Mouse (Mus musculus) testis, adult 2 months (tissue): ENCODE results near the gene Synrg. TPM values are rescaled to one million over a fixed set of nuclear protein-coding genes. Genes with fewer than 3 reads are reported as not detected.

Source experiments
- H3K27ac ChIP-seq: fragments of 200-500 bp; 2 replicates; pipeline ENCODE4 v1.5.1; 2012; ENCODE audit warnings: low read depth, low read length; ENCODE audit not compliant: control insufficient read depth, insufficient read depth
- H3K27me3 ChIP-seq: fragments of 200-500 bp; 2 replicates; pipeline ENCODE4 v1.6.1; 2012; ENCODE audit warnings: mild to moderate bottlenecking, low read length, moderate library complexity; ENCODE audit not compliant: control insufficient read depth, insufficient read depth
- H3K36me3 ChIP-seq: fragments of 200-500 bp; 2 replicates; pipeline ENCODE4 v1.6.1; 2012; ENCODE audit warnings: mild to moderate bottlenecking, low read length; ENCODE audit not compliant: control insufficient read depth, insufficient read depth
- H3K4me1 ChIP-seq: fragments of 200-500 bp; 2 replicates; pipeline ENCODE4 v1.6.1; 2012; ENCODE audit warnings: low read length; ENCODE audit not compliant: control insufficient read depth, insufficient read depth
- H3K4me3 ChIP-seq: fragments of 200-500 bp; 2 replicates; pipeline ENCODE4 v1.5.1; 2012; ENCODE audit warnings: low read depth, mild to moderate bottlenecking, low read length, moderate library complexity, mixed read lengths; ENCODE audit not compliant: control insufficient read depth
- CTCF ChIP-seq: fragments of 200-500 bp; IDR thresholded peaks from 2 replicates; pipeline ENCODE4 v1.5.1; 2012; ENCODE audit warnings: low read depth, mild to moderate bottlenecking, inconsistent platforms, low read length, moderate library complexity; ENCODE audit not compliant: control insufficient read depth, insufficient read depth, insufficient replicate concordance
- POLR2A ChIP-seq: fragments of 200-500 bp; IDR thresholded peaks from 2 replicates; pipeline ENCODE4 v1.6.1; 2012; ENCODE audit warnings: low read depth, mild to moderate bottlenecking, inconsistent platforms, low read length, moderate library complexity; ENCODE audit not compliant: control insufficient read depth
- polyA plus RNA-seq: library from polyadenylated mRNA; depleted of rRNA; stranded (reverse); fragments of >200 nt; gene quantifications from 2 replicates; pipeline ENCODE4 v1.2.3, GENCODE M21; 2012

Gene Synrg
- polyA plus RNA-seq, 1 experiment: 33.0 TPM

DNA sequence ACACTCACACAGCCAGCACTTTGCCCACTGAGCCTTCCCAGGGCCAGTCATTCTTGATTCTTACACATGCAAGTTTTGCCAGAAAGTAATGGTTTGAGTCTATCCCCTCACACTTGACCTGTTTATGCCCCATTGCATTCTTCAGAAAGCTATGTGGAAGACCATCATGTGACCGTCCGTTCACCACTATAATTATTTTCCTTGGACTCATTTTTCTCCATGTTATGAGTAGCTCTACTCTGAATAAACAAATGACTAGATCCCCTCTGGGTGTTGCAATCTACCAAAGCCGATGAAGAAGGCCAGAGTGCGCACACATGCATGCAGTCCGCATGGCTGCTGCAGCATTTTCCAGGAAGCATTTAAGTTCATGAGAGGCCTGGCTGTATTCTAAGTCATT is 63.0 kb downstream of the Synrg start:
- no peaks in the 10 kb centered on the region for H3K4me1 ChIP-seq
- H3K4me3 ChIP-seq: no peak overlapping the region
- H3K27me3 ChIP-seq: no peaks in the 10 kb centered on the region
- no peak for TF ChIP-seq POLR2A
- TF ChIP-seq CTCF: no peak
- peaks cover 6% of the 10 kb centered on the region for H3K36me3 ChIP-seq
- no peak overlapping the region for H3K27ac ChIP-seq

DNA sequence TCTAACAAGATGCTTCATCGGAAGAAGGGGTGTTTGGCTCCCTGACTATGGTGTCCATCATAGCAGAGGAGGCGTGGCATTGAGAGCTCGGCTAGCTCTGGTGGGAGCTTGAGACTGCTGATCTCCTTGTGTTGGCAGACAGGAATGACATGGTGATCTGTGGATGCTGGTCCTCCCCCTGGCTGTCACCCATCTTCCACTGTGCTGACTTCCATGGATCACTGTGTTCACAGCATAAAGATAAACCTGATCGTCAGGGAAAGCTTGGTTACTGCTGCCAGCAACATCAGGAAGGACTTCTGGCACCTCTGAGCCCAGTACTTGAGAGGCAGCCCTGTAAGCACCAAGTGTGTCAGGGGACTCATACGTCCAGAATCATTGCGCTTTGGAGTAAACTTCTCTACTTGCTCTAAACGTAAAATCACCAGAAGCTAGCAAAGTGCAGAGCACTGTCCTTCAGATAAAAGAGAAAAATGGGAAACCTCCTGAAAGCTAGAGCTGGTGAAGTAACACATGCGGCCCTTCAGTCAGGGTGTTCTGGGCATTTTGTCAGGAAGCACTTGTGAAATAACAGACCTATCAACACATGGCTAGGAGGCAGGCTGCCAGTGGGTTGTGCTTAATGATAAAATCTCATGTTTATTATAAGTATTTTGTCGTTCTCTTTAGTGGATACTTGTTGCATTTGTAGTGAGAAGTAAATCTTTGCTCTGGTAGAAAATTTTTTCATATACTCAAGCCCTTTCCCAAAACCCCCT is 64.2 kb downstream of the Synrg start:
- no peak overlapping the region for H3K27ac ChIP-seq
- peak; percentile 29; the same call in 1 of the 2 replicates for TF ChIP-seq CTCF
- TF ChIP-seq POLR2A: no peak

DNA sequence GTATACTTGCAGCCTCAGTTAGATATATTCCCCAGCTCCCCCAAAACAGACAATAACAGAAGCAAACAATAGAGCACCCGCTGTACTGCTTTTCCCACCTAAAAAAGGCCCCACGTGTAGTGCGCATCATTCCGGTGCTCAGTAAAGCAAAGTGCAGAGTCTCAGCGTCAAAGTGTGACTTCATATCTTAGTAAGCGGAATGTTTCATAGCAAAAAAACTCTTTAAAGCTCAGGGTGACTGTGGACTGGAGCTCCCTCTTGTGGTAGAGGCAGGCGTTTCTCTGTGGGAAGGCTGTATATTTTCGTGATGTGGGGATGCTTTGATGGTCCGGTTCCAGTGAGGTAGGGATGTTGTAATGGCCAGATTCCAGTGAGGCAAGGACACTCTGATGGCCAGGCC is 67.7 kb downstream of the Synrg start:
- Histone ChIP-seq H3K4me1 (no peaks in the 10 kb centered on the region), H3K4me3 (no peak overlapping the region), H3K36me3 (no peaks in the 10 kb centered on the region), H3K27me3 (no peaks in the 10 kb centered on the region), H3K27ac (no peak overlapping the region)
- TF ChIP-seq POLR2A (no peak), CTCF (peak; percentile 42; the same call in 1 of the 2 replicates)

More for the DNA sequence above, 64.2 kb downstream of the Synrg start:
- no peaks in the 10 kb centered on the region for H3K4me1 ChIP-seq
- peaks cover 6% of the 10 kb centered on the region for H3K36me3 ChIP-seq
- H3K4me3 ChIP-seq: no peak overlapping the region
- no peaks in the 10 kb centered on the region for H3K27me3 ChIP-seq

DNA sequence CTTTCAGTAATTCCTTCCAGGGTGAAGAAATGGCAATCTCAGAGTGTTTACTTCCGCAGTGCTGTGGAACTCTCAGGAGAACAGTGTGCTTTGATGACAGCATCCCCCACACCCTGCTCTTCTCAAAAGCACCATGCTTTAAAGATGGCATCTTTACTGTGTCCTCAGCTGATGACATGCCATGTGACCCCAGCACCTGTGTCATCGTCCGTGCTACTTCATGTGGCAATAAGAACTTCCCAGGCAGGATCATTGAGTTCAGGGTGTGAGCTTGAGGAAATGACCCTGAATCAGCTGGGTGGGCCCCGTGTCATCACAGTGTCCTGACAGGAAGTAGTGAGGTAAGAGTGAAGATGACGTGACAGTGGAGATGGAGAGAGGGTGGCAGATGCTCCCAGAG is 68.3 kb downstream of the Synrg start:
- Histone ChIP-seq H3K4me3 (no peak overlapping the region), H3K36me3 (no peaks in the 10 kb centered on the region), H3K4me1 (no peaks in the 10 kb centered on the region), H3K27ac (no peak overlapping the region), H3K27me3 (no peaks in the 10 kb centered on the region)
- TF ChIP-seq POLR2A (no peak), CTCF (no peak)

DNA sequence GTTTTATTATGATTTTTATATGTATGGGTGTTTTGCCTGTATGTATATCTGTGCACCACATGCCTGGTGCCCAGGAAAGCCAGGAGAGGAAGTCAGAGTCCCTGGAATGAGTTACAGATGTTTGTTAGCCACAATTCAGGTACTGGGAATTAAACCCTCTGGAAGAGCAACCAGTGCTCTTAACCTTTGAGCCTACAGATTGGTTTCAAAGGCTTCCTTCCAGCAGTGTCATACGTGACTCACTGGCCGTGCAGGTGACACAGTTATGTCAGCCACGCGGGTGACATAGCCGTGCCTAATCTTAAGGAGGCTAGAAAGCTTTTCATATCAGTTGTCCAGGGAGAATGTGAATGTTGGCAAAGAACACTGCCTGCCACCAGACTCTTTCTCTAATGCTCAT is 69.4 kb downstream of the Synrg start:
- TF ChIP-seq CTCF: no peak
- no peak for TF ChIP-seq POLR2A
- no peaks in the 10 kb centered on the region for H3K4me1 ChIP-seq
- no peak overlapping the region for H3K27ac ChIP-seq
- H3K27me3 ChIP-seq: no peaks in the 10 kb centered on the region
- no peak overlapping the region for H3K4me3 ChIP-seq
- H3K36me3 ChIP-seq: no peaks in the 10 kb centered on the region

DNA sequence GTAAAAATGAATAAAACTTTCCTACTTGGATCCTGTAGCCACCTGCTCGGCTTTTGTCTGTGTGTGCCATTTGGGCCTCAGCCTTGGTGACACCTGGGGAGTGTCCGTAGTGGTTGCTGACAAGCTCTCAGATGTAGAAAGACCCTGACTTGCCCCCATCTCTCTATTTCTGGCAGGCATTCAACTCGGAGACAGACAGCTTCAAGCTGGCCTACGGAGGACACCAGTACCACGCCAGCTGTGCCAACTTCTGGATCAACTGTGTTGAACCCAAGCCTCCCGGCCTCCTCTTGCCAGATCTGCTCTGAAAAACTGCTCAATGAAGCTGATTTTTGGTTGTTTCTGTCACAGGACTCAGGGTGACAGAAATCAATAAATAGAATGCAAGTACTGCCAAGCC is 76.4 kb downstream of the Synrg start:
- no peak overlapping the region for H3K4me3 ChIP-seq
- no peaks in the 10 kb centered on the region for H3K27me3 ChIP-seq
- H3K4me1 ChIP-seq: no peaks in the 10 kb centered on the region
- no peak for TF ChIP-seq POLR2A
- no peak for TF ChIP-seq CTCF
- H3K27ac ChIP-seq: no peak overlapping the region
- H3K36me3 ChIP-seq: no peaks in the 10 kb centered on the region; the same call in none of the 2 replicates

DNA sequence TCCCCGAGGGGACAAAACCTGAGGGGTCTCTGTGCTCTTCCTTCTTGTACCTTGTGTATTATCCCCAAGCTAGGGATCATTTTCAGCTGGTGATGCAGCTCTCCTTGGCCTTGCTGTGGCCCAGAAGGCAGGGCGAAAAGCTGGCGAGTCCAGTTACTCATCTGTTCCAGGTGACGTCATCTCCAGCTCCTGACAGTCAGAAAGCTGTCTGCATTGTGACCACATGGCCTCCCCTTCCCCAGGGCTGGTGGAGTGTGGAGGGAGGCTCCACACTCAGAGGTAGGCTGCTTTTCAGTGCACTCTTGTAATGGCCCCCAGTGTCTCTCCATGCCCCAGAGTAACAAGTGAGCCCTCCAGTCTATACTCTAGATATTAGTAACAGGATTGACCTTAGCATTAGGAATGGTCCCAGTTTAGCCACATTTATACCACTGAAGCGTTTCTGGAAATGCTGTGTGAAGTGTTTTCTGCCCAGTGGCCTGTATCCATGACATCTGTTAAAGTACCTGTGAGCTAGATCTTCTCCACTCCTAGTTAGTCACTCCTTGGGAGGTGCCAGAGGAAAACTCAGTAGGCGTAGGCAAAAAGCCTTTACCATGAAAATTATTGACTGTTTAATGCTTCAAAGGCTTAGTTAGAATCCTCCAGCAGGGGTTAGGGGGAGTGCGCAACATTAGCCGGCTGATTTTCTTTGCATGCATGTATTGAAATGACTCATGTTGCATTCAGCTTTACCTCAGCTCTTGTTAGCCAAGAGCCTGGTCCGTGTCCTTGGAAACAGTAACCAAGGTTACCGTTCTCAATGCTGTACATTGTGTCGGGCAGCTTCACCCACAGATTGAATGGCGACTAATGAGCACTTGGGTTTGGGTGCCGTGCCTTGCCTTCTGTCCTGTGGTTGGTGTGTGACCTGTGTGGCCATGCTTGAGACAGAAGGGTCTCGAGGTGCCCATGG is 78.9 kb downstream of the Synrg start:
- no peak overlapping the region for H3K4me3 ChIP-seq
- no peaks in the 10 kb centered on the region for H3K27me3 ChIP-seq
- TF ChIP-seq CTCF: no peak
- TF ChIP-seq POLR2A: no peak
- no peaks in the 10 kb centered on the region; the same call in none of the 2 replicates for H3K36me3 ChIP-seq
- no peaks in the 10 kb centered on the region for H3K4me1 ChIP-seq
- no peak overlapping the region for H3K27ac ChIP-seq
